Mouse (Mus musculus) adrenal gland, adult 2 months (tissue): ENCODE measurements around the gene E030030I06Rik. TPM values are rescaled to one million over a fixed set of nuclear protein-coding genes. Genes with fewer than 3 reads are reported as not detected.
"Not testable (repeated sequence)": the region's sequence is repeated elsewhere in the genome, so short reads cannot be mapped to it uniquely, and the experiment has no call there.

Experiments used
- DNase-seq: peaks from one replicate; pipeline ENCODE4 v3.0.0; 2021
- polyA plus RNA-seq: library from polyadenylated mRNA; depleted of rRNA; stranded (reverse); fragments of >200 nt; gene quantifications from 2 replicates; pipeline ENCODE4 v1.2.3, GENCODE M21; 2012; rRNA removed
- total RNA-seq, 2 experiments: library from RNA; stranded (reverse); gene quantifications; 2 replicates each; pipeline ENCODE4 v1.2.3; 2021

The E030030I06Rik gene
- total and polyA plus RNA-seq, 3 experiments, result 4.3 to 9.8 (median 4.7) TPM

- DNase-seq, result not testable (repeated sequence)
These were observed 3.0 kb upstream of the E030030I06Rik start for GRCm38 (mm10) chr10:22151863-22152640.

GRCm38 (mm10) chr10:22151056-22151862 lies 2.2 kb upstream of the E030030I06Rik start:
- peak; percentile 26 for DNase-seq

- DNase-seq, result peak; percentile 20
These were observed 1.5 kb upstream of the E030030I06Rik start for GRCm38 (mm10) chr10:22150593-22150992.

GRCm38 (mm10) chr10:22149691-22150465 lies 808 bp upstream of the E030030I06Rik start:
- no peak for DNase-seq

- DNase-seq, result peak; percentile 93
These were observed 513 bp downstream of the E030030I06Rik start for GRCm38 (mm10) chr10:22148441-22149072.

- DNase-seq, result no peak
These were observed 6.1 kb downstream of the E030030I06Rik start for GRCm38 (mm10) chr10:22142926-22143325.

- not testable (repeated sequence) for DNase-seq
These were observed 6.9 kb downstream of the E030030I06Rik start for GRCm38 (mm10) chr10:22142194-22142593.

GRCm38 (mm10) chr10:22140665-22141280 lies 8.3 kb downstream of the E030030I06Rik start:
- DNase-seq, result peak; percentile 88

GRCm38 (mm10) chr10:22074531-22074930 lies 74.5 kb downstream of the E030030I06Rik start:
- DNase-seq, result no peak

GRCm38 (mm10) chr10:22072739-22073138 lies 76.3 kb downstream of the E030030I06Rik start:
- no peak for DNase-seq

GRCm38 (mm10) chr10:22070576-22070975 lies 78.5 kb downstream of the E030030I06Rik start:
- DNase-seq, result no peak

GRCm38 (mm10) chr10:22070168-22070567 lies 78.9 kb downstream of the E030030I06Rik start:
- no peak for DNase-seq

GRCm38 (mm10) chr10:22067979-22068378 lies 81.1 kb downstream of the E030030I06Rik start, which contains the start of gene 4930444G20Rik:
TSS of gene 4930444G20Rik (minus strand) at chr10:22068079.
- not testable (repeated sequence) for DNase-seq

Other genes starting within 250 kb of the E030030I06Rik start
- not detected for gene 4930444G20Rik, start 81.2 kb downstream of the E030030I06Rik start, total RNA-seq
- gene 4930444G20Rik, start 81.2 kb downstream of the E030030I06Rik start, polyA plus RNA-seq, result not detected in 2 replicates
- gene Raet1e, start 9.3 kb upstream of the E030030I06Rik start, total RNA-seq, result 1 to 10 TPM in 1 of 2 experiments, under 1 TPM in 1; 0.31 to 2.2 TPM
- gene Raet1e, start 9.3 kb upstream of the E030030I06Rik start, polyA plus RNA-seq, result 0.62 and 0.69 TPM in 2 replicates
- under 1 TPM in 1 of 2 experiments, not detected in 1; 0.95 TPM for gene H60b, start 9.3 kb upstream of the E030030I06Rik start, total RNA-seq
- gene H60b, start 9.3 kb upstream of the E030030I06Rik start, polyA plus RNA-seq, result 0.55 and 0.76 TPM in 2 replicates
- gene Raet1d, start 211.3 kb upstream of the E030030I06Rik start, total RNA-seq, result under 1 TPM in 1 of 2 experiments, not detected in 1; 0.23 TPM
- not detected in 2 replicates for gene Raet1d, start 211.3 kb upstream of the E030030I06Rik start, polyA plus RNA-seq